Mouse (Mus musculus): ENCODE results near the gene BC049352. TPM values are rescaled to one million over a fixed set of nuclear protein-coding genes. Genes with fewer than 3 reads are reported as not detected.

BC049352 gene
- polyA plus RNA-seq, 1 experiment from 2014 or later = not detected

- DNase-seq (ENCODE audit: low read depth, low spot score) (no peak), ATAC-seq (no peak)
- peaks cover 37% of the 10 kb centered on the region for H3K27me3 ChIP-seq
- CTCF ChIA-PET = no interaction called here
- in situ Hi-C loops (cut with MboI; ENCODE audit: low pct_unique_long_range_greater_than_20kb) = no loop called here
- no peak for TF ChIP-seq CTCF (IDR thresholded peaks at IDR 0.05)
- POLR2A ChIA-PET = no interaction called here
Observed at GRCm38 (mm10) chr9:45189661-45190174, 7.9 kb downstream of the BC049352 start.

GRCm38 (mm10) chr9:45195468-45195867 lies 13.7 kb downstream of the BC049352 start:
- ChIA-PET POLR2A (no interaction called here), CTCF (no interaction called here)
- no peak for TF ChIP-seq CTCF (IDR thresholded peaks at IDR 0.05)
- H3K27me3 ChIP-seq = peaks cover 14% of the 10 kb centered on the region
- no peak for ATAC-seq
- no peak for DNase-seq (ENCODE audit: low read depth, low spot score)
- in situ Hi-C loops (cut with MboI; ENCODE audit: low pct_unique_long_range_greater_than_20kb) = no loop called here

DNA sequence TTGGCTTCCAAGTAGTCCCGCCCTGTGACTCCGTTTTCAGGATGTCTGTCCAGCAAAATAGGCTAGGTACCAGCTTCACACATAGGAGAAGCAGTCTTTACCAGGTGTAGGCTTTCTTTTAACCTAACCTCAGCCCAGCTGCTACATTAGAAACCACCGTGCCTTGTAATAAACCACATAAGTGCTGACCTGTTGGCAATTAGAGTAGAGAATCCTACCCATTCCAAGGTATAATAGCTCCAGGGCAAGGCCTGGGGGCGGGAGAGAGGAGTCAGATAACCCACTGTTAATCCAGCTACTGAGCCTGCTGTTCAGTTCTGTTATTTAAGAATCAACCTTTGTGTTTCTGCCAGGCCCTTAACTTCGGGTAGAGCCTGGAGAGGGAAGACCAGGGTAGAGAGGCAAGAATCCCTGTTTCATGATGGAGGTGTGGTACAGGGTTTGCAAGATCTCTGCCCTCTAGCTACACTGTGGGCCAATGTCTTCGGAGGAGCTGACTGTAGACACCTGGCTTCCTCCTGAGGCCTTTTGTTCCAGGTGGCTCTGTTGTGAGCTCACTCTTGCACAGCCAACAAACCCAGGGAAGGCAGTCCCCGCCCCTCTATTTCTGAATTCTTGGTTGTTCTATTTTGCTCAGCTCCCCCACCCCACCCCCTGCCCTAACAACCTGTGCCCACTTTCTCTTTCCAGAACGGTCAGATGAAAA lies 14.5 kb downstream of the BC049352 start:
- in situ Hi-C loops (cut with MboI; ENCODE audit: low pct_unique_long_range_greater_than_20kb) = no loop called here
- POLR2A ChIA-PET = interaction anchor here (0.6 kb wide), 1 partner anchor 328 kb away, joined by 3 read pairs; no protein-coding TSS in a partner anchor

GRCm38 (mm10) chr9:45197549-45197948 lies 15.7 kb downstream of the BC049352 start:
- peaks cover 27% of the 10 kb centered on the region for H3K27me3 ChIP-seq
- in situ Hi-C loops (cut with MboI; ENCODE audit: low pct_unique_long_range_greater_than_20kb) = no loop called here
- ChIA-PET CTCF (no interaction called here), POLR2A (interaction anchor here (0.7 kb wide), 1 partner anchor 1563 kb away, joined by 3 read pairs; no protein-coding TSS in a partner anchor)
- no peak for TF ChIP-seq CTCF (IDR thresholded peaks at IDR 0.05)
- ATAC-seq (no peak), DNase-seq (ENCODE audit: low read depth, low spot score) (no peak)

More for the DNA sequence above, 14.5 kb downstream of the BC049352 start:
- CTCF ChIA-PET = interaction anchor here (1.0 kb wide), 1 partner anchor 221 kb away, joined by 3 read pairs; no protein-coding TSS in a partner anchor
- no peak for ATAC-seq
- no peak for TF ChIP-seq CTCF (IDR thresholded peaks at IDR 0.05)
- no peak for DNase-seq (ENCODE audit: low read depth, low spot score)
- peaks cover 18% of the 10 kb centered on the region for H3K27me3 ChIP-seq

DNA sequence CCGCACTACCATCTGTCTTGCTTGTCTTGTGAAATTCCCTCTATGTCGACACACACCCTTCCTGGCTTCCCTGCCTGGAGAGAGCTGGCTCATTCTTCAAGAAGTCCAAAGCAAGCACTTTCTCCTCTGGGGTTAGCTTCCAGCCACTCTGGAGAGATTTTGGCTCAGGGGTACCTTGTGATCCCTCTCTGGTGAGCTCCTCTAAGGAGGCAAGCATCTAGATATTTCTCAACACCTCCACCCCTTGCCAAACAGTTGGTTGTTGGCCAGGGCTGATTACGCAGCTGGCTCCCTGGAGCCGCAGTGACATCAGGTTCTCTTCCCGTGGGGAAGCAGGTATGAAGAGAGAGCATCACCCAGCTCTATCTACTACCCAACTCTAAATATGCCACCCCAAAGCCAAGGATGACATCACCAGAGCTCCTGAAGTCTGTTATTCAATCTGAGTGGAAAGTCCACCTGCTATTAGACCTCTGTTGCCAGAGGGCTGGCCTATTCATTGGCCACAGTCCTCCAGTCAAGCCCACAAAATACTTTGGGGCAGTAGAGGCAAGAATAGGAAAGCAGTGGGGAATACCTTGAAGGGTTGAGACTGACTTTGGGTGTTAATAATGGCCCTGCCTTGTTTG lies 19.6 kb downstream of the BC049352 start:
- TF ChIP-seq CTCF (IDR thresholded peaks at IDR 0.05) = no peak
- ChIA-PET POLR2A (no interaction called here), CTCF (no interaction called here)
- peaks cover 24% of the 10 kb centered on the region for H3K27me3 ChIP-seq
- in situ Hi-C loops (cut with MboI; ENCODE audit: low pct_unique_long_range_greater_than_20kb) = no loop called here
- DNase-seq (ENCODE audit: low read depth, low spot score) (no peak), ATAC-seq (no peak)

DNA sequence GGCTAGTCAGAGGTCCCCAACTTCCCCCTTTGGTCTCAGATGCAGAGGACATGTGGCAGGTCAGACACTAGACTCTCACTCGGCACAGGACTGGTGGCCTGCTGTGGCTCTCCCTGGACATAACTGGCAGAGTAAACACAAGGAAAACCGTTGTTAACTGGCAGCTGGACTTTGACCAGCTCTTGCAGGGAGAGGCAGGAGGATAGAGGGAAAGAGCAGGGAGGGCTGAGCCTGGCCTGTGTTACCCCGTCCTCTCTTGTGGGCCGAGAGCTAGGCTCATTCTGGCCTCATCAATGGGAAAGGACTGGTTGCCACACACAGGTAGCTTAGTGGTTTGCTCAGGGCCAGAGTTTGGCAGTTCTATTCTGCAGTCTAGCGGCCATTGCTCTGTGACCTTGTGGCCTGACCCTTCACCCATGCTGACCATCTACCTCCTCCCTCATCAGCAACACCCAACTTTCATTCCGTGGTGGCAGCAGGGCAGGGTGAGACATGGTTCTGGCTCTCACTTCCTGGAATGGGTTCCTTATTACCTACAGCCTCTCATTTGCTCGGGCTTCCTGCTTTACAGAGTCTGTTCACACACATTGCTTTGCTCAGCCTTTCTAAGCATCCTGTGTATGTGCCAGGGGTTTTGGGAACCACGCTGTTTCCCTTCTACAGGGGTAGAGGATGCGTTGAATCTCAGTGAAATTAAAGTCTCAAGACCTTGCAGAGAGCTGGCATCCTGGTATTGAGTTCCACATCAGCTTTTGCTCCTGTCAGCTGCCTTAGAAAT lies 20.4 kb downstream of the BC049352 start:
- ChIA-PET POLR2A (no interaction called here), CTCF (no interaction called here)
- DNase-seq (ENCODE audit: low read depth, low spot score) = no peak
- no peak for TF ChIP-seq CTCF (IDR thresholded peaks at IDR 0.05)
- H3K27me3 ChIP-seq = peaks cover 22% of the 10 kb centered on the region
- ATAC-seq = no peak
- in situ Hi-C loops (cut with MboI; ENCODE audit: low pct_unique_long_range_greater_than_20kb) = no loop called here

- in situ Hi-C loops (cut with MboI; ENCODE audit: low pct_unique_long_range_greater_than_20kb) = no loop called here
- ATAC-seq (no peak), DNase-seq (ENCODE audit: low read depth, low spot score) (no peak)
- TF ChIP-seq CTCF (IDR thresholded peaks at IDR 0.05) = no peak
- peaks cover 17% of the 10 kb centered on the region for H3K27me3 ChIP-seq
- CTCF ChIA-PET = no interaction called here
- POLR2A ChIA-PET = no interaction called here
Observed at GRCm38 (mm10) chr9:45203797-45204410, 22.1 kb downstream of the BC049352 start, which contains the start of gene Tmprss4. Gene Tmprss4 (minus strand): TSS chr9:45204092.

GRCm38 (mm10) chr9:45205143-45205542 lies 23.3 kb downstream of the BC049352 start:
- CTCF ChIA-PET = no interaction called here
- ATAC-seq (no peak), DNase-seq (ENCODE audit: low read depth, low spot score) (no peak)
- no peak for TF ChIP-seq CTCF (IDR thresholded peaks at IDR 0.05)
- peaks cover 20% of the 10 kb centered on the region for H3K27me3 ChIP-seq
- in situ Hi-C loops (cut with MboI; ENCODE audit: low pct_unique_long_range_greater_than_20kb) = no loop called here
- POLR2A ChIA-PET = no interaction called here

DNA sequence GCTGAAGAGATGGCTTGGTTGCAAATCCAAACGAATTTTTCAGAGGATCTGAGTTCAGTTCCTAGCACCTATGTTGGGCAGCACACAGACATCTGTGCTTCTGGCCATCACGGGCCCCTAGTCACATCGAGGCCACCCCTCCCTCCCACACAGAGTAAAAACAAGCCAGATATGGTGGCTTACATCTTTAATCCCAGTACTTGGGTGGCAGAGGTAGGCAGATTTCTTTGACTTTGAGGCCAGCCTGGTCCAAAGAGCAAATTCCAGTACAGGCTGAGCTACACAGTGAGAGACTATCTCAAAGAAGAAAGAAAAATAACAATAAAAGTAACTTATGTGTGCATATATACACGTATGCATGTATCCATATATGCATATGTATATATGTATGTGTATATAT lies 24.3 kb downstream of the BC049352 start:
- ATAC-seq = no peak
- CTCF ChIA-PET = no interaction called here
- in situ Hi-C loops (cut with MboI; ENCODE audit: low pct_unique_long_range_greater_than_20kb) = no loop called here
- DNase-seq (ENCODE audit: low read depth, low spot score) = no peak
- TF ChIP-seq CTCF (IDR thresholded peaks at IDR 0.05) = no peak
- POLR2A ChIA-PET = no interaction called here
- peaks cover 17% of the 10 kb centered on the region for H3K27me3 ChIP-seq

DNA sequence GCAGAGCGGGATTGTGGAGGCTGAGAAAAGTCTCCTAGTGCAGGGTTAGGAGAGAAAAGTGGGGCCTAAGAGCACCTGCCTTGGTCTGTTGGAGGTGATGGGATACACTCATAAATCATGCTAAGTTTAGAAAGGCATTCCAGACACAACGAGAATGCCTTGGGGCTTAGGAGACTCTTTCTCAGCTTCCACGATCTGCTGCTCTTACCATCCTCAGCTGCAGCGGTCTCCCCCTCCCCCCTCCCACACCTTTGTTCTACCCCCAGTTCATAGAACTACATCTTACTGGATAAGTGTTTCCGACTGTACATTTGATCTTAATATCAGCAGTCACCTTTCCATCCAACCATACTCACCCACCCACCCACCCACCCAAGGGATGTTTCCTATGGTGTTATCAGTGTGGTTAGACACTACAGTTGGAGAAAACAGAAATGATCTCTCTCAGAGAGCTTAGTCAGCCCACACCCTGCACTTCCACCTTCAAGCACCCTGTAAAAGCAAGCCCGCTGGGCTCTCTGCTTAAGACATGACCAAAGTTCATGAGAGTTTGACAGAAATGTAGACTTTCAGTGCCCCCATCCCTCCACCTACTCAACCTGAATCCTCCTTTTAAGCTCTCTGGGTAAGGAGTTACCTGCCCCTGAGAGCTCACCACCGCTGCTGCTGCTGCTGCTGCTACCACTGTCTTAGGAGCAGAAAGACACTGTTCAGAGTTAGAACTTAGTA lies 25.4 kb downstream of the BC049352 start:
- ChIA-PET CTCF (no interaction called here), POLR2A (no interaction called here)
- in situ Hi-C loops (cut with MboI; ENCODE audit: low pct_unique_long_range_greater_than_20kb) = no loop called here
- DNase-seq (ENCODE audit: low read depth, low spot score) (no peak), ATAC-seq (no peak)
- TF ChIP-seq CTCF (IDR thresholded peaks at IDR 0.05) = no peak
- H3K27me3 ChIP-seq = peaks cover 7% of the 10 kb centered on the region

Measured in Patski (cell line).